Mouse (Mus musculus): ENCODE results near the gene Crkl.
A peak's percentile ranks its signal among the peaks of the same experiment; 100 is the strongest.
"Not testable (repeated sequence)": the region's sequence is repeated elsewhere in the genome, so short reads cannot be mapped to it uniquely, and the experiment has no call there.

Gene Crkl

DNA sequence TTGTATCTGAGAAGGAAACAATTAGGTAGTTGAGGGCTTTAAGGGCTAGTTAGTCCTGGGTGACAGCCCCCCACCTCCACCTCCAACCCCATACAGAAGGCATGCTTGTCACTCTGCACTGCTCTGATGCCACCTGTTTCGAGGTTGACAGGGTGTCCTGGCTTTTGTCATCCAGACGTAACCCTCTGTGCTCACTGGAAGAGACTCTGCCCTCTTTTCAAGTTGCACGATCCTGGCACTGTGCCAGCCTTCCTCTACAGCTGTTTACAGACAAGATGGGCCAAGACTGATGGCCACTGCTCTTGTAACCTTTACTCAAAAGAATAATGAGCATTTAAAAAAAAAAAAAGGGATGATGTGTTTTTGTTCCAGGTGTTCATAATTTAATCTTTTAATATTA is 34.7 kb downstream of the Crkl start:
- no peak for DNase-seq (ENCODE audit: low spot score)

DNA sequence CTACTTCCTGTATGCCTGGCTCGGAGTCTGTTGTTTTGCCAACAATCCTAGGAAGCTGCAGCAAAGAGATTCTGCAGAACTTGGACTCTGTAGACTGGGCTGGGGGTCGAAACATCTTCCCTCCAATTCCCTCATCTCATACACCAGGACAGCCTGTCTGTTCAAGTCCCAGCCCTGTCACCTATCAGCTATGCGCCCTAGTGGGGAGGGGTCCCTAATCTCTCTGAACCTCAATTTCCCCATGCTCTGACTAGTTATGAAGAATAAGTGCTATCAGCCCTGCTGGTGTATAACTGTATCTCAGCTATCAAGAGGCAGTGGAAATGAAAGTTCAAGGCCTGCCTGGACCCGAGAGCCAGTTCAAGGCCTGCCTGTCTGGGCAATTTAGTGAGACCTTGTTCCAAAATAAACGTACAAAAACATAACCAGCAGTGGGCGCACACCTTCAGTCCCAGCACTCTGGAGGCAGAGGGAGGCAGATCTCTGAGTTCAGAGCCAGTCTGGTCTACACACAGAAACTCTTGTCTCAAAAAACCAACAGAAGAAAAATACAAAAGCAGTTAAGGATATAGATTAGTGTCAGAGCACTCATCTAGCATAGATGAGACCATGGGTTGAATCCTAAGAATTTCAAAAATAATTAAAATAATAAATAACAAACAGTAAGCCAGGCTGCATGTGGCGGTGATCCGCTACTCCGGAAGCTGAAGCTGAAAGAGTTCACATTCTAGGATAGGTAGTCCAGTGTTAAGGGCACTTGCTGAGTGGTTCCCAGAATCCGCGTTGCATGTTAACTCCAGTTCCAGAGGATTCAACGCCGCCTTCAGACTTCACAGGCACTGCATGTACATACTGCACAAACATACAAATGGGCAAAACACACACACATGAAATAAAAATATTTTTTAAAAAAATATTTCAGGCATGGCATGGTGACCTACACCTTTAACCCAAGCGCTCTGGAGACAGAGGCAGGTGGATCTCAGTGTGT is 37.0 kb downstream of the Crkl start:
- peak; percentile 46 for DNase-seq (ENCODE audit: low spot score)

DNA sequence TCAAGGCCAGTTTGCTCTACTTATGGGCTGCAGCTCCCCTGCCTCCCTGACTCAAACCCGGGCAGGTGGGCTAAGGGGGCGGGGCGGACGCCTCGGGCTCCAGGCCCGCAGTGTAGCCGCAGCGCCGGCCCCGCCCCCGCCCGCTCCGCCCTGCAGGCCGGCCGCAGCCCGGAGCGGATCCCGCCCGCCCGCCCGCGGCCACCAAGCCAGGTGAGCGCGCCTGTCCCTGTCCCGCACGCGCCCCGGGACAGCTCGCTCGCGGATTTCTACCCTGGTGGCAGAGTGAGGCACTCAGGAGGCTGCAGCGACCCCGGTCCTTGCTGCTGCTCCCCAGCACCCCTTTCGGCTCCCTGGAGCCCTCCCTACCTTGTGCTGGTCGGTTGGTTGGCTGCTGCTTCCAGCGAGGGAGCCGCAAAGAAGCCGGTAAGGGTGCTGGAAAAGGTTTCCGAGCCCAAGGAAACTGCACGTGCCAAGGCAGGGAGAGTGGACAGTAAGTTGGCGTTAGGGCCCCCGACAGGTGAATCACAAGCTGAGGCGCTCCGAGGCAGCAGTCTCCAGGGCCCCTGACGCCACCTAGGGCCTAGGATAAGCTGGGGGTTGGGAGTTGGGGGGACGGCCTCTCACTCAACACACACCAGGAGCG is 37.8 kb downstream of the Crkl start, which contains the start of gene Aifm3:
Gene Aifm3 (plus strand): TSS at position 143 of the 643 bp plus-strand sequence.
- peak; percentile 17 for DNase-seq (ENCODE audit: low spot score)

DNA sequence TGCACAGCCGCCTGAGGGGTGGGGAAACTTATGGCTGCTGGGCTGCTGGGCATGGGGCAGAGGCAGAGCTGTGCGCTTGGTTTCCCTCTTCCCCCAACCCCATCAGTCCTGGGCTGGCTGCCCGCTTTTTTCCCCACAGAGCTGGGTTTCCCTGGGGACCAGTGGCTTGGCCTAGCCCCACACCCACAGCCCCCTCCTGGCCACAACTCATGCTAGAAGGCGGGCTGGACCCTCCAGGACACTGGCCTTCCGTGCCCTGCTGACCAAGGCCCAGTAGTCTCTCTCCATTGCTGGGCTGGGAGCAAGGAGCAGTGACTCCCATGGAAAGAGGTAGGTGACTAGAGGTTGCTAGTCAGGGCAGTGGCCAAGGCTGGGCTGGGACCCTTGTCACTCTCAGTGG is 39.4 kb downstream of the Crkl start:
- DNase-seq (ENCODE audit: low spot score), result no peak

DNA sequence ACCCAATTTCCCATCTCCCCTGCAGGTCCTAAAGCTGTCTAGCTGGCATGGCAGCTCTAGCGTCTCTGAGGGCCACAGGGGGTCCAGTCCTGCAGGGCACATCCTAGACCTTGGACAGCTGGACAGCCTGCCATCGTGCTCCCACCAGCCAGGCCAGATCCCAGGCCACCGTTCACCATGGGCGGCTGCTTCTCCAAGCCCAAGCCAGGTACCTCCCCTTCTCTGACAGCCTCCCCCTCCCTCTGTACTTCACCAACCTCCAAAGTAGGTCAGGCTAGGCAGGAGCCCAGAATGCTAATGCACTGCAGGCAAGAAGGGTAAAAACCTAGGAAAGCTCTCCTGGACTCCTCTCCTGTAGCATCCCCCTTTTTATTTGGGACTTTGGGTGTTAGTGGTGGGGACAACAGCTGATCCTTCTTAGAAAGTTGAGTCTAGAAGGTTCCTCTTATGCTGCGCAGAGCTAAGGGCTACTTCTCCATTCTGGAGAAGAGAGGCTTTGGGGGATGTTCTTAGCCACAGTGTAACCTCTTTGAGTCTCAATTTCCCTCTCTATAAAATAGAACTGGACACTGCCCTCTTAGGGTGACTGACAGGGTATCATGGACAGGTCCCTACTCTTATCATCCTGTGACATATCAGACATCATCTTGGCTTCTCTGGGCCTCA is 40.2 kb downstream of the Crkl start:
- DNase-seq (ENCODE audit: low spot score), result no peak

DNA sequence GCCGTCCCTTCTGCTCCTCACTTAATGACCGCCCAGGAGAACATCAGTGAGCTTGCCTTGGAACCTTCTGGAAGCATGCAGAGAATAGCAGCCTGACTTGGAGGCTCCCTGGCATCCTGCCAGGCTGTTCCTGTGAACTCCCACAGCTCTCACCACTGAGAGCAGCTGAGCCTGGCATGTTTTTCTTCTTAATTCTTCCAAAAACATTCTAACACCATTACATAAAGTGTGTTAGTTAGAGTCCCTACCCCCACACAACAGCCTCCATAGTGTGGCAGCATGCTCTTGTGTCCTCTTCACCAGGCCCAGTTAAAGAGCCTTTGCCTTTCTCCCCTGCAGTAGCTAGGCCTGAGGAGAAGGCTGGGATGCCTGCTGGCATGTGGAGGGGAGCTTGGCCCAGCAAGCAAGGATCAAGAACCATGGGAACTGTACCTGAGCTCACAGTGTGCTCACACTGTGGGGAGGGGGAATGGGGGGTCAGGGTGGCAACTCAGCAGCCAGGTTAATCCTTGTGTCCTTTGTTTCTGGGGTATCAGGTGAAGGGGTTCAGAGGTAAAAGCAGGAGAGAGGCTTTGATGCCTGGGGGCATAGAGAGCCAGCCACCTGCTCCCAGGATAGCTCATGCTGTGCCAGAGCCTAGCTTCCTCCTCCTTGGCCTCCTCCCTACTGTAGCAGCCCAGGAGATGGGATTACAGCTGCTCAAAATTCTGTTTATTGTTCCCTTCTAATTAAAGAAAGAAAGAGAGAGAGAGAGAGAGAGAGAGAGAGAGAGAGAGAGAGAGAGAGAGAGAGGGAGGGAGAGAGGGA is 44.9 kb downstream of the Crkl start:
- DNase-seq (ENCODE audit: low spot score), result no peak

DNA sequence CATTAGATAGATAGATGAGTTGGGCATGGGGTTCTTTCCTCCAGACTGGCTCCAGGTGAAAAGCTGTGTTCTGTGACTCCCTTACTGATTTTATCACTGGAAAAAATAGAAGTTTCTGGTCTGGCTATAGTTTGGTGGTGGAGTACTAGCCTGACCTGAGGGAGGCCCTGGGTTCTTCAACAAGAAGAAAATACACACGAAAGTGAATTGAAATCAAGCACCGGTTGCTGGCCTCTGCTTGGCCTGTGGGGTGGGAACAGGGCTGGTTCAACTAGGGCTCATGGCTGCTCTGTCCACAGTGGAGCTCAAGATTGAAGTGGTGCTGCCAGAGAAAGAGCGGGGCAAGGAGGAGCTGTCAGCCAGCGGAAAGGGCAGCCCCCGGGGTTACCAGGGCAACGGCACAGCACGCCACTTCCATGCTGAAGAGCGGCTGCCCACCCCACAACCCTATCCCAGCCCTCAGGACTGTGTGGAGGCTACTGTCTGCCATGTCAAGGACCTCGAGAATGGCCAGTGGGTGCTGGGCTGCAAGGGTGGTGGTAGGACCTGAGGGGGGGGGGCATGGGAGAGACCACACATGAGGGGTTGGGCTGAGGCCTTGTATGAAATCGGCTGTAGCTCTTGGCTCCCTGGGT is 47.6 kb downstream of the Crkl start:
- DNase-seq (ENCODE audit: low spot score), result peak; percentile 74

DNA sequence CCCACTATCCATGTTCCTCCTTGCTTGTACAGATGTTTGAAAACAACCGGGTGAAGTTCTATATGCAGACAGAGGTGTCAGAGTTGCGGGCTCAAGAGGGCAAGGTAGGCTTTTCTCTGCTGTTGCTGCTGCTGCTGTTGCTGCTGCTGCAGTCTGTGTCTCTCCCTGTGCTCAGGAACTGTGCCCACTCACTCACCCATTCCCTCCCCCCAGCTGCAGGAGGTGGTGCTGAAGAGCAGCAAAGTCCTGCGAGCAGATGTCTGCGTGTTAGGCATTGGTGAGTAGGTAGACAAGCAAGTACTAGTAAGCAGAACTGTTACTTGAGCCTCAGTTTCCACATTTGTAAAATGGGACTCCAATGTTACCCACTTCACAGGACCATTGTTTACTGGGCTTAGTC is 50.9 kb downstream of the Crkl start:
- DNase-seq (ENCODE audit: low spot score), result no peak

DNA sequence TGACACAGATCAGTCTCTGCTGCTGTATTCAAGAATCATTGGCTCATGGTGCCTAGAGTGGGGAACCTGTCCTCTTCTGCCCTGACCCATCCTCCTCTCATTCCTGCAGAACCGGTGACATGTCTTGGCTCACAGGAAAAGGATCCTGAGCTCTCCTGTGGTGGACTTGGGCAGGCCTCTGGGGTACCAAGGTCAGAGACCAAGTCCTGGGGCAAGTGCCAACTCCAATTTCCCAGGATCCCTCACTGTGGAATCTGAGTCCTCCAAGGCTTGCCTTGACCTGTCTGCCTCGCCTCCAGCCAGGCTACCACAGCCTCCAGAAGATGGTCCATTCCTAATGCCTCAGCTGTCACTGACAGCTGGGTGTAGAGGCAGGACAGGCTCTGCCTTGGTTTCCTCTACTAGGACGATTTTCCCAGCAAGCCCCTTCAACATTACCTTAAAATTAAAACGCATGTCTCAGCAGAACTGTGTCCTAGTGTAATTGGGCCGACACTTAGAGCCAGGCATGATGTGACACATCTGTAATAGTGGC is 55.3 kb downstream of the Crkl start:
- DNase-seq (ENCODE audit: low spot score), result no peak

DNA sequence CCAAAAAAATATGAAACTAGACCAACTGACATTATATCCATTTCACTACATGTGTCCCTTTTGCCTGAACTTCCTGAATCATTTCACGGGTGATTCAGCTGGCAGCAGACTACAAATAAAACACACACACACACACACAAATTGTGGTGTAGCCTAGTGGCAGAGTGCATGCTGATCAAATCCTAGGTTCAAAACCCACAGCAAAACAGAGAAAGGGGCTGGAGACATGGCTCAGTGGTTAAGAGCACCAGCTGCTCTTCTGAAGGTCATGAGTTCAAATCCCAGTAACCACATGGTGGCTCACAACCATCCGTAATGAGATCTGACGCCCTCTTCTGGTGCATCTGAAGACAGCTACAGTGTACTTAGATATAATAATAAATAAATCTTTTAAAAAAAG is 56.2 kb downstream of the Crkl start:
- not testable (repeated sequence) for DNase-seq (ENCODE audit: low spot score)

DNA sequence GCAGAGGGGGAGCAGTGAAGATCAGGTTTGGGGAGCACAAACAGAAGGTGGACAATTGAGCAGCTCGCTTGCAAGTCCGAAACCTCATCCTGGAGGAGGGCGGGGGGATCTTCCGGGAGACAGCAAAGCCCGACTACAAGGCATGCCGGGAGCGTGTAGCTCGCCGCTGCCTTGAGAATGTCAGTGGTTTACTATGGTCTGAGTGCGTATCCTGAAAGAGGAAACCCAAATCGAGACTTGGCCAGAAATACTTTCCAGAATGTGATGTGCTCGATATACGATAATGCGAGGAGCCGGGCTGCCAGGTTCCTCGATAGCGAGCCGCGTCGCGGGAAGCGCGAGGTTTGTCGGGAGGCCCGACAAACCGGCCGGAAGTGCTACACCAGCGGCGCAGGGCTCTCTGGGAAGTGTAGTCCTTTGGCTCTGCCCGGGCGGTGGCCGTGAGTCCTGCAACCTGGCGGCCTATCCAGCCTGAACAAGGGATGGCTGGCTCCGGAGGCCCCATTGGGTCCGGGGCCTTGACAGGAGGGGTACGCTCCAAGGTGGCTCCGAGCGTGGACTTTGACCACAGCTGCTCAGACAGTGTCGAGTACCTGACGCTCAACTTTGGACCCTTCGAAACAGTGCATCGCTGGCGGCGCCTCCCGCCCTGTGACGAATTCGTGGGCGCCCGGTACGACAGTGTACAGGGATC is 56.9 kb downstream of the Crkl start, which contains the start of gene Lztr1:
Gene Lztr1 (plus strand): TSS at position 143 of the 694 bp plus-strand sequence.
- DNase-seq (ENCODE audit: low spot score), result peak; percentile 94

DNA sequence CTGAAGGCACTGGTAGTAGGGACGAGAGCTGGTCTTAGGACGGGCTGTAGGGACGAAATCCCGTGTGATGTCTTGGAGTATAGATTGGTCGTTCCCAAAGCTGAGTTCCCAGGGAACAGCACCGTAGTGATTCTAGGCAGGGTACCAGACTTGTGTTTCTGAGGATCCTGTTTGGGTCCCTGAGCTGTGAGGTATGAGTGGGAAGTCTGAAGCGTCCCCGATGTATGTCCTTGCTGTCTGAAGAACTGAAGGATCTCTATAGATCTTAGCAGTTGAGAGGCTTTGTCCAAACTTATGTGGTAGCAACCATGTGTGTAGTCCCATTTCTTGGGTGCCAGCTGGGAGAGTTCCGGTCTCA is 57.4 kb downstream of the Crkl start:
- DNase-seq (ENCODE audit: low spot score), result no peak

DNA sequence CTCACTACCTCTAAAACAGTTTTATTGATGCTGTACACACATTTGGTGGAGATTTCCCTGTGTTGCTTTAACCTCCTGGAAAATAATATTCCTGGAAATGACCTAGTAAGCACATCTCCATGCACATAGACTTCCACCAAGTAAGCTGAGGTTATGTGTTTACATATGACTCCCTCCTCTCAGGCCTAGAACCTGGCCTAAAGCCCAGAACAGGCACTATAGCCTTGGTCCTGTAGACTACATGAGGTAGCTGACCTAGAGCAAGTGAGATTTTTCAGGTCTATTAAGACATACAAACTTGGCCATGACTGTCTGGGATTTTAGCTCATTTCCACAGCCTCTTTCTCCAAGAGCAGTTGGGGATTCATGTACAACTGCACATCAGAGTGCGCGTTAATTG is 58.4 kb downstream of the Crkl start:
- no peak for DNase-seq (ENCODE audit: low spot score)

DNA sequence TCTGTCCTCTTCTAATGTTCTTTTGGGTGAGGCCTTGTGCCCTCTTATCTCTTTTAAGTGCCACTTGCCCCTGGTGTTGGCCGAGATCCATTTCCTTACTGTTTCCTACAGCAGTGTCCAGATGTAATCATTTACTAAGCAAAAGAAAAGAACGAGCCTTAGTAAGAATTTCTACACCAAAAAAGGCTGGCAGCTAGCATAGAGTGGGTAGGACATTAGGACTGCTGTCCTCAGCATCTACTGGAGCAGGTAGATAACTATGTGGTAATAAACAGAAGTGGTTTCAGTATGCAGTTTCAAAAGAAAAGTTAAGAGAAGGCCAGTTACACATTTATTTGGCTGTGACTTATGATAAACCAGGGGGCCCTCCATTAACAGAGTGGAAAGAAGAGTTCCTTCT is 58.9 kb downstream of the Crkl start:
- DNase-seq (ENCODE audit: low spot score), result no peak

DNA sequence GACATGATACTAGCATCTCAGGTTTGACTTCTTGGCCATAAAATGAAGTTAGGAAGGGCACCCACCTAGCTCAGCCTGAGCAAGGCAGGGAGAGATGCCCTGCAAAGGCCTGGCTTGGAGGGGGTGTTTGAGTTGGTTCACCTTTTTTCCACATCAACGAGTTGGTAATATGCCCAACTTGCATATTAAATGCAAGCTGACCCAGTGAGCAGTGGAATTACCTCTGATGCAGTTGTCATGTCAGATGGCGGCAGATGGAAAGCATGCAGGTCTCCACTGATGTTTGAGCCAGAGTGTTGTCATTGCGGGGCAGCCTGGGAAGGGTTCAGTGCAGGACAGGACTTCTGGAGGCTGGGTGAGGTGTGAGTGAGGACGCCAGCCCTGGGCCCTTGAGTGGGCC is 59.6 kb downstream of the Crkl start:
- no peak for DNase-seq (ENCODE audit: low spot score)

DNA sequence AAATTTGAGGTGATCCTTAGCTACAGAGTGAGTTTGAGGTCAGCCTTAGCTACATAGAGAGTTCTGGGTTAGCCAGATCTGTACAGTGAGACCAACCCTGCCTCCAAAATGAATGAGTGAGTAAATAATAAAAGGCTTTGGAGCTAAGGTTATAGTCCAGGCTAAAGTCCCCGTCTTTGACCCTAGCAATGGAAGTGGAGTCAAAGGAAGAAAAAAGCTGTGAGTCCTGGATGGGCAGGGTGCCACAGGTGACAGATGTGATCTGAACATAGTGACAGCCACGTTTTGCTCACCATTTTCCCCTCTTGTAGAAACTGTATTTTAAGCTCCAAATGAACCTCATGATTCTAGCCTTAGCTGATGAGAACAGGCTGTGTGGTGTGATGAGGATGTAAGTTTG is 67.1 kb downstream of the Crkl start:
- DNase-seq (ENCODE audit: low spot score), result no peak

DNA sequence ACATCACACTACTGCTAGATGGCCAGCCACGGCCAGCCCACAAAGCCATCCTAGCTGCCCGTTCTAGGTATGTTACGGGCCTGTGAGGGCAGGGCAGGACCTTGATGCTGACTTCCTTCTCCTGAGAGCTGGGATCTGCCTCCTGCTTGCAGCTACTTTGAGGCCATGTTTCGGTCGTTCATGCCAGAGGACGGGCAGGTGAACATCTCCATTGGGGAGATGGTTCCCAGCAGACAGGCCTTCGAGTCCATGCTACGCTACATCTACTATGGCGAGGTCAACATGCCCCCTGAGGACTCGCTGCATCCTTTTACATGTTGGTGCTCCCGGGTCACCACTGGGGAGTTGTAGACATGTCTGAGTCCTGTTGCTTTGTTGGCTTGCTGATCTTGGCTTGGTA is 72.4 kb downstream of the Crkl start:
- no peak for DNase-seq (ENCODE audit: low spot score)

DNA sequence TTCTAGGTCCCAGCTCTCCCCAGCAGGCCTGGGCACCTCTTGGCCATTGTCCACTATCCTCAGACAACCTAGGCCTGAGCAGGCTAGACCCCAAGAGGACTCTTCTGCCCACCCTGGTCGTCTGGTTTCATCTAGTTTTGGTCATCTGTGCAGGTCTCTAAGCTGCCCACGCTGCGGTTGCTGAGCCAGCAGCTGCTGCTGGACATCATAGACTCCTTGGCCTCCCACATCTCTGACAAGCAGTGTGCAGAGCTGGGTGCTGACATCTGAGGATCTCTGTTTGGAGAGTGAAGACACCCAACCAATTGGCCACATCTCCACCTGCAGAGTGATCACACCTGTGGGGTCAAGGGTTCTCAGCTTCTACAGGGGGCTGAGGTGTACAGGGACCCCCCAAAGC is 73.7 kb downstream of the Crkl start:
- no peak for DNase-seq (ENCODE audit: low spot score)

DNA sequence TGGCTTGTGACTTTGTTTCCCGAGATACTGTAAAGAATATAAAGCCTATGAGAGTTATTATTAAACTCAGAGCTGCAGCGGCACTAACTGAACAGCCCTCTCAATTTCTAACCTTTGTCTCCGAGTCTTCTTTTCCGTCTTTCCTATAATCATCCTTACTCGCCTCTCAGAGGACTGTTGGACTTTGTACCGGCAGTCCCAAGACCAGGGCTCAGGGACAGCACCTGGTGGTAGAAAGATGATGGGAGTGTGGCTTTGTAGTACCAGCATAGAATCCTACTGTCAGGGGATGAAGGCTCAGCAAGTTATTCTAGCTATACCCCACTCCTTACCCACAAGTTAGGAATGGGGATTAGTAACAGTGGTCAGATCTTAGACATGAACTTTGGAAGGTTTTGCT is 74.4 kb downstream of the Crkl start:
- DNase-seq (ENCODE audit: low spot score), result no peak

DNA sequence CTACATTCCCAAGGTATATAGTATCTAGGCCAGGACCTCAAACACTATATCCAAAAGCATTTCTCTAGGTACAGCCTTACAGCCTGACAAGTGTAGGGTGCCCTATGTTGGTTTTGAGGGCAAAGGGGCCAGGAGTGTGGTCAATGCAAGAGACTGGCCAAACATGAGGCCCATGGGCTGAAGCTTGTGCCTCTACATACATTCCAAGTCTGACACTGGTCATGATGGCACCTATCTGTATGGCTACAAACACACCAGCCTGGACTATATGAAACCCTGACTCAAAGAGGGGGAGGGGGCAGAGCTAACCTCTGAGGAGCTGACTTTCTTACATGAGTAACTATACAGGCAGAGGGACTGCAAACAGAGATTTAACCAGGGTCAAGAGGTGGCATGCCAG is 75.8 kb downstream of the Crkl start:
- DNase-seq (ENCODE audit: low spot score), result no peak

DNA sequence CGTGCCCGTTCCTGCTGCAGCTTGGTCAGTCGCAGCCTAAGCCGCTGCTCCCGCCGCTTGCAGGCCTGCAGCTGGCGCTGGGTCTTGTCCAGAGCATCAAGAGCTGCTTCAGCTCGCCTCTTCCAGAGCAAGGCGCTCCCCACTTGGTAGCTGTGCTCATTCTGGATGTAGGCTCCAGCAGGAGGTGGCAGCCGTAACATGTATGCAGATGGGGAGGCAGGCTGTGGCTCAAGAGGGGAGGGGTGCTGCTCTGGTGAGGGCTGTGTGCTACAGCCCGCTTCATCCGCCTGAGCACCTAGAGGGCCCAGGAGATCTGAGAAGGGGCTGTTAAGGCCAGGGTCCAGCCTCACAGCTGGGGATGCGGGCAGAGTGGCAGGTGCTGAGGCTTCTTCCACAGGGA is 76.5 kb downstream of the Crkl start:
- no peak for DNase-seq (ENCODE audit: low spot score)
